Mouse (Mus musculus) spleen, adult 2 months (tissue): Measurements from ENCODE around the gene Tmem63b.

ENCODE experiments used
- CTCF ChIP-seq: fragments of 200-500 bp; IDR thresholded peaks from 2 replicates; pipeline ENCODE4 v1.5.1; 2011; ENCODE audit warnings: mild to moderate bottlenecking, inconsistent platforms; ENCODE audit not compliant: insufficient read depth, insufficient read length, insufficient replicate concordance; ENCODE audit errors: extremely low read depth
- POLR2A ChIP-seq: fragments of 200-500 bp; IDR thresholded peaks from 2 replicates; pipeline ENCODE4 v1.6.1; 2011; ENCODE audit warnings: low read depth, low read length, inconsistent platforms

DNA sequence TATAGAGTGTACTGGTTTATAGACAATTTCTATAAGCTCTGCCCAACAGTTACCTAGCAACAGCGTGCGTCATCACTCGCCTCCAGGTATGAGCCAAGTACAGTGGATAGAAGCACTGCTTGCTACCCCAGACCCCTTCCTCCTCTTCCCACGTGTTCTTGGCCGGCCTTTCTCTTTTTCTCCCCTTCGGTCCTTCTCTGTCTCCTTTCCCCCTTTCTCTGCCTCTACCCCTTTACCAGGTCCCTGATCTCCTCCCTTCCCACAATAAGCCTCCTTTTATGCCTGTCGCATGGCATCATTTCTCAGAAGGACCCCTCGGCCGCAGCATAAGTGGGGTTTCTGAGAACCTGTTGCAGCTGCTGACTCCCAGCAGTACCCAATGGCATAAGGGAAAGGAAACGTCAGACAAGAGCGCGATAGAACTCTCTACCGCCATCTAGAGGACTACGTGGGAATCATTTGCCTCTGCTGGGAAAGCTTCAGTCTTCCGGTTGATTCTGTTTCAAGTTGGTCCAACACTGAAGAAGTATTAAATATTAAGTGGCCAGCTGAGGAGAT, 60.0 kb downstream of the Tmem63b start:
- no peak for TF ChIP-seq POLR2A
- TF ChIP-seq CTCF, result peak; percentile 64; the same call in 1 of the 2 replicates
